Mouse (Mus musculus): ENCODE results near the gene Samt4. TPM values are rescaled to one million over a fixed set of nuclear protein-coding genes. Genes with fewer than 3 reads are reported as not detected.
"Not testable (repeated sequence)": the region's sequence is repeated elsewhere in the genome, so short reads cannot be mapped to it uniquely, and the experiment has no call there.

Samt4 gene
- not detected in 2 replicates for total RNA-seq (2014; fragmentation: Nextera tagmentation)
- total RNA-seq (2017) = not detected in 2 replicates

- no peak for ATAC-seq (replicated peaks; ENCODE audit: poor library complexity, severe bottlenecking)
These were observed at the start of gene Samt4 for GRCm38 (mm10) chrX:154481702-154482101. Gene Samt4 (plus strand): TSS chrX:154482002.

GRCm38 (mm10) chrX:154443696-154444095 lies 38.1 kb upstream of the Samt4 start:
- ATAC-seq (replicated peaks; ENCODE audit: poor library complexity, severe bottlenecking) = not testable (repeated sequence)

- ATAC-seq (replicated peaks; ENCODE audit: poor library complexity, severe bottlenecking) = not testable (repeated sequence)
These were observed 13.4 kb upstream of the Samt4 start for GRCm38 (mm10) chrX:154468386-154468785.

Other genes with a start within 250 kb of the Samt4 start
- not detected in 2 replicates for gene 4930524N10Rik, start 138.6 kb upstream of the Samt4 start, total RNA-seq (2014; fragmentation: Nextera tagmentation)
- gene 4930524N10Rik, start 138.6 kb upstream of the Samt4 start, total RNA-seq (2017) = not detected in 2 replicates
- not detected in 2 replicates for gene Samt2, start 97.4 kb downstream of the Samt4 start, total RNA-seq (2014; fragmentation: Nextera tagmentation)
- not detected in 2 replicates for gene Samt2, start 97.4 kb downstream of the Samt4 start, total RNA-seq (2017)

Measured in granulocyte monocyte progenitor cell, adult 5-6 weeks (primary cell).